Mouse (Mus musculus) liver, embryonic 14.5 days (tissue): Measurements from ENCODE around the gene Nucb1.

Experiments
- CTCF ChIP-seq: IDR thresholded peaks from 2 replicates; pipeline ENCODE4 v1.5.1; 2016; ENCODE audit warnings: antibody characterized with exemption, low read depth, control low read depth
- EP300 ChIP-seq: IDR thresholded peaks from 2 replicates; pipeline ENCODE4 v1.6.1; 2016; ENCODE audit warnings: antibody characterized with exemption, low read depth

GRCm38 (mm10) chr7:45519345-45520120, 9.3 kb upstream of the Nucb1 start:
- TF ChIP-seq EP300 (no peak), CTCF (no peak)
